Mouse (Mus musculus) liver, postnatal 0 days (tissue): Measurements from ENCODE around the gene Uhrf1.
A peak's percentile ranks its signal among the peaks of the same experiment; 100 is the strongest.

Source experiments
- CTCF ChIP-seq: sonication (generic); IDR thresholded peaks from 2 replicates; pipeline ENCODE4 v1.5.1; 2016; ENCODE audit warnings: antibody characterized with exemption, low read depth
- EP300 ChIP-seq: IDR thresholded peaks from 2 replicates; pipeline ENCODE4 v1.6.1; 2016; ENCODE audit warnings: antibody characterized with exemption, low read depth, mild to moderate bottlenecking

GRCm38 (mm10) chr17:56330345-56330744 is 27.2 kb downstream of the Uhrf1 start:
- no peak for TF ChIP-seq EP300
- TF ChIP-seq CTCF = peak; percentile 26; the same call in 1 of the 2 replicates
